Mouse (Mus musculus) midbrain, postnatal 0 days (tissue): ENCODE results near the gene Glb1l. TPM values are rescaled to one million over a fixed set of nuclear protein-coding genes. Genes with fewer than 3 reads are reported as not detected.

Source experiments
- ATAC-seq: fragments of 200-750 bp; cut with Nextera tagmentation; 2 replicates; pipeline ENCODE4 v1.8.0; 2017; ENCODE audit warnings: moderate number of reproducible peaks, mild to moderate bottlenecking, moderate TSS enrichment, moderate library complexity; ENCODE audit not compliant: low FRiP score
- DNase-seq: peaks from one replicate; pipeline ENCODE4 v3.0.0-alpha.2; 2015; ENCODE audit warnings: low spot score
- H3K27ac ChIP-seq: fragments of 300-500 bp; sonication (generic); 2 replicates; pipeline ENCODE4 v1.5.1; 2014; ENCODE audit warnings: low read depth, mild to moderate bottlenecking, low read length, mixed read lengths
- H3K27me3 ChIP-seq: fragments of 300-500 bp; sonication (generic); 2 replicates; pipeline ENCODE4 v1.6.1; 2014; ENCODE audit warnings: low read length, control low read depth, mixed read lengths; ENCODE audit not compliant: insufficient read depth
- H3K36me3 ChIP-seq: fragments of 300-500 bp; sonication (generic); 2 replicates; pipeline ENCODE4 v1.6.1; 2014; ENCODE audit warnings: low read length, control low read depth, mixed read lengths; ENCODE audit not compliant: insufficient read depth
- H3K4me1 ChIP-seq: fragments of 300-500 bp; sonication (generic); 2 replicates; pipeline ENCODE4 v1.6.1; 2014; ENCODE audit warnings: mild to moderate bottlenecking, control low read depth, antibody characterized with exemption, low read length, mixed read lengths; ENCODE audit not compliant: insufficient read depth
- H3K4me2 ChIP-seq: fragments of 300-500 bp; sonication (generic); 2 replicates; pipeline ENCODE4 v1.6.1; 2014; ENCODE audit warnings: low read depth, mild to moderate bottlenecking, low read length, mixed read lengths; ENCODE audit not compliant: poor library complexity, severe bottlenecking
- H3K4me3 ChIP-seq: fragments of 300-500 bp; sonication (generic); 2 replicates; pipeline ENCODE4 v1.5.1; 2014; ENCODE audit warnings: low read depth, mild to moderate bottlenecking, low read length, moderate library complexity
- H3K9ac ChIP-seq: fragments of 300-500 bp; sonication (generic); replicated peaks from 2 replicates; pipeline ENCODE4 v1.6.1; 2014; ENCODE audit warnings: mild to moderate bottlenecking, low read length, moderate library complexity, mixed read lengths; ENCODE audit not compliant: poor library complexity, severe bottlenecking
- H3K9me3 ChIP-seq: fragments of 300-500 bp; sonication (generic); 2 replicates; pipeline ENCODE4 v1.6.1; 2016; ENCODE audit warnings: low read length, control low read depth
- CTCF ChIP-seq: IDR thresholded peaks from 2 replicates; pipeline ENCODE4 v1.5.1; 2016; ENCODE audit warnings: antibody characterized with exemption, mild to moderate bottlenecking
- WGBS: fragments of 180-500 bp; shearing (Covaris S2); extraction: QIAGEN DNeasy Blood & Tissue Kit; methylation state at CpG from one replicate; pipeline ENCODE4 v1.1.7; 2014; 5-methylcytosine and 5-hydroxymethylcytosine counted together
- polyA plus RNA-seq: library from polyadenylated mRNA; unstranded; fragments of >200 nt; fragmentation: Nextera tagmentation; extraction: Ambion mirVana; gene quantifications from 2 replicates; pipeline ENCODE4 v1.2.1, GENCODE M21; 2015
- total RNA-seq: library from RNA; depleted of rRNA; stranded (reverse); fragments of >200 nt; gene quantifications from 2 replicates; pipeline ENCODE4 v1.2.3, GENCODE M21; 2014

Gene Glb1l
- total and polyA plus RNA-seq, 2 experiments from 2014 or later = 18.3 to 18.4 TPM

DNA sequence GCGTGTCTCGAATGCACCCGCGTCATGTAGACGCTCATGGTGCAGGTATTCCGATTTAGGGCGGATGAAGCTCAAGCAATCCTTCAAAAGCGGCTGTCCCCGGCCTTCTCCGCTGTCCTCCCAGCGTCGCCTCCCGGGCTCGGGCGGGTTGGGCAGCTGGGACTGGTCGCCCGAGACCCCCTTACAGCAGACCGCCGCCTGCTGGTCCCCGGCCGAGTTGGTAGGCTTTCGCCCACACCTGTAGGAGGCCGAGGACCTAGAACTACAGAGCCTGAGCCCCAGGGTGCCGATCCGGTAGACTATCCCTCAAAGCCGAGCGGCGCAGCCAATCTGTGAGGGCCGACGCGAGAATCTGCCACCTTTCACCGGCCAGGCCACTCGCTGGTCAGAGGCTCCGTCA lies 8.9 kb upstream of the Glb1l start, which contains the start of gene Tuba4a:
TSS of gene Tuba4a (minus strand) at position 335 of the 400 bp plus-strand sequence.
- Histone ChIP-seq H3K9ac (peak within 1 kb of the TSS; percentile 73), H3K4me2 (peak within 1 kb of the TSS; percentile 99), H3K36me3 (peaks cover 7% of the 10 kb centered on the region; the same call in 1 of the 2 replicates), H3K4me1 (0 out of 2 replicates have a peak, but pooled peaks cover 4% of the 10 kb centered on the region), H3K4me3 (peak within 1 kb of the TSS; percentile 61), H3K27ac (no peak within 1 kb of the TSS), H3K9me3 (no peaks in the 10 kb centered on the region), H3K27me3 (peaks cover 12% of the 10 kb centered on the region)
- 1% methylated on average over 31 of the region's 34 CpGs for WGBS
- ATAC-seq (peak; percentile 60), DNase-seq (peak; percentile 31)
- peak; percentile 39; the same call in 1 of the 2 replicates for TF ChIP-seq CTCF

DNA sequence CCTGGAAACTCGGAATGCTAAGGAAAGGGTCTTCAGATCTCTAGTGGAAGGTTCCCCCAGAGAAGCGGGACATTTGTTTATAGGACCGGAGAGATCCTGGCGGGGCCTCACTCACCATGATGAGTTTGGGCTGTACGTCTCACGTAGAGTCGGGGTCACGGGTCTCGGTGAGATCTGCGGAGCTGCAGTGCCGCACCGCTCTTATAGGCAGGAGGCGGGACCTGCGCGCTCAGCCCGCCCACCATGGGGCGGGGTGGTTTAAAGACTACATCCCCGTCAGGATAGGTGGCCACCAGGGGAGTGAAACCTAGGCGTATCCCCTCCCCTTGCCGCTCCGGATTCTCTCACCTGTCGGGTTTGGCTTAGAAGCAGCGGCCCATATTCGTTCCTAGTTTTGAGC lies 8.5 kb upstream of the Glb1l start:
- Histone ChIP-seq H3K9ac (peak overlapping the region; percentile 73), H3K9me3 (no peaks in the 10 kb centered on the region), H3K27ac (no peak overlapping the region), H3K4me3 (peak overlapping the region; percentile 61), H3K4me2 (peak overlapping the region; percentile 99), H3K27me3 (peaks cover 12% of the 10 kb centered on the region), H3K4me1 (0 out of 2 replicates have a peak, but pooled peaks cover 4% of the 10 kb centered on the region), H3K36me3 (peaks cover 11% of the 10 kb centered on the region; the same call in 1 of the 2 replicates)
- WGBS = 0% methylated on average over 24 of the region's 24 CpGs
- peak; percentile 45 for TF ChIP-seq CTCF
- ATAC-seq (peak; percentile 90), DNase-seq (peak; percentile 87)

DNA sequence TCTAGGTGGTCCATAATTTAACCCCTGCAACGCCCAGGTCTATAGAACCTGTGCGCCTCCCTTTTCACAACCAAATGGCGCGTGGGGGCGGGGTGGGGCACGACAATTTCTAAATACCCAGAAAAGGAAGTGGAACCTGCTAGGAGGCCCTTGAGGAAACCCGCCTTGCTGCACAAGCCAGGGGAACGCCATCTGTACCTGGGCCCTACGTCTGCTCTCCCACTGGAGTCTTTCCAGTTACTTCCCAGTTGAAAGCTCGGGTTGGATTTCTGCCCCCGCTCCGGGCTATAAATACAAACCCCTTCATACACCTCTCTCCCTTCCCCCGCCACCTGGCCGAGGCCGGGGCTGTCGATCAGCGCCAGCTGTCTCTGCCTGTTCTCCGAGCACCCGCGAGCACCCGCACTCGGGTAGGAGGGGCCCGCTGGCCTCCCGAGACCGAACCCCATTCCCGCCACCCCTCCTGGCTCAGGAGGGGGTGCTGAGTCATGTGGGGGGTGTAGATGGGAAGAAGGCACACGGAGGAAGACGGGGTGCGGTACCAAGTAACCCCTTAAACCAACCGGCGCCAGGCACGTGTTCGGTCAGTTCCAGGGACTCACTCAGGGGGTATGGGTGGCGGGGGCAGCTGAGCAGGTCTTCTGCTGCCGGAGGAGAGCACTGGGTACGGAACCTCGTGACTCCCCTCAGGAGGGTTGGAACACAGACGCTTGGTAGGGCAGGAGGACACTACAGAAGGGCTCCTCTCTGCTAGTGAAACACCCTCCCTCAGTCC lies 7.8 kb upstream of the Glb1l start:
- Histone ChIP-seq H3K27me3 (peaks cover 12% of the 10 kb centered on the region), H3K4me2 (peak overlapping the region; percentile 99), H3K27ac (no peak overlapping the region), H3K36me3 (peaks cover 18% of the 10 kb centered on the region), H3K4me3 (peak overlapping the region; percentile 61), H3K9me3 (no peaks in the 10 kb centered on the region), H3K9ac (peak overlapping the region; percentile 73), H3K4me1 (0 out of 2 replicates have a peak, but pooled peaks cover 4% of the 10 kb centered on the region)
- DNase-seq (no peak), ATAC-seq (peak; percentile 32; the same call in 1 of the 2 replicates)
- TF ChIP-seq CTCF = no peak
- 2% methylated on average over 38 of the region's 38 CpGs for WGBS

DNA sequence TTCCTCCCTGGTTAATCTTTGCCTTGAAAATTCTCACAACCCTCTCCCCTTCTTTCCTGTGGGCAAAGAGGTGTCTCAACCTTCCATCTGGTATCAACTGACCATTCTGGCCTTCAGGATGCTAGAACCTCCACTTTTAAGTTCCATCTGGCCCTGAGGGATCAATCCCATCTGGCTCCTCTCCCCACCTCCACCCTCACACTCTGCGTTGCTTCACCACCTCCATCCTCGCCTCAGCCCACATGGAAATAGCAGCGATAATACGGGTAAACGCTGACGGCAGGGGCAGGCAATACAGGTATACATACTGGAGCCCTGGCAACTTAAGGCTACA lies 7.2 kb upstream of the Glb1l start:
- no peaks in the 10 kb centered on the region for H3K9me3 ChIP-seq
- no peak for TF ChIP-seq CTCF
- DNase-seq (no peak), ATAC-seq (no peak)
- H3K27me3 ChIP-seq = peaks cover 12% of the 10 kb centered on the region
- H3K36me3 ChIP-seq = peaks cover 19% of the 10 kb centered on the region
- no peak overlapping the region for H3K27ac ChIP-seq
- peak overlapping the region; percentile 99 for H3K4me2 ChIP-seq
- WGBS = 5% methylated on average over 6 of the region's 6 CpGs
- 0 out of 2 replicates have a peak, but pooled peaks cover 4% of the 10 kb centered on the region for H3K4me1 ChIP-seq
- peak overlapping the region; percentile 61 for H3K4me3 ChIP-seq
- peak overlapping the region; percentile 73; the same call in 1 of the 2 replicates for H3K9ac ChIP-seq

DNA sequence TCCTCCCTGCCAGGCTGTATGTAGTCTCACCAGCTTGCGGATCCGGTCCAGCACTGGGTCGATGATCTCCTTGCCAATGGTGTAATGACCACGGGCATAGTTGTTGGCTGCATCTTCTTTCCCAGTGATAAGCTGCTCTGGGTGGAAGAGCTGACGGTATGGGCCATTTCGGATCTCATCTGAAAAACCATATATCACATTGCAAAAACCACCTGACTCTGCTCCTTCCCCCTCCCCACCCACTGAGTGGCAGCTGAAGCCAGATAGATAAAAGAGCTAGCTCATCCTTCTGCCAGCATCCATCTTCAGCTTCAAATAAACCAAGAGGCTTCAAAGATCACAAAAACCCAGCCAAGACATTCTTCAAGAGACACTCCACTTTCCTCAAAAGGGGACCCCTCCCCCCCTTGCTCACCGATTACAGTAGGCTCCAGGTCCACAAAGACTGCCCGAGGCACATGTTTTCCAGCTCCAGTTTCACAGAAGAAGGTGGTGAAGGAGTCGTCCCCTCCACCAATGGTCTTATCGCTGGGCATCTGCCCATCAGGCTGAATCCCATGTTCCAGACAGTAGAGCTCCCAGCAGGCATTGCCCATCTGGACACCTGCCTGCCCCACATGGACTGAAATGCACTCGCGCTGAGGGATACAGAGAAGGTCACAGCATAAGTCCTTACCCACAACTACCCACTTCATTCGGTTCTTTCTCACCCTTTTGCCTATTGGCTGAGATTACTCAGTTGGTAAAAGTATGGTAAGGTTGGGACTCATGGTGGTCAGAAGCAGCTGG lies 6.4 kb upstream of the Glb1l start:
- Histone ChIP-seq H3K36me3 (peaks cover 25% of the 10 kb centered on the region), H3K27me3 (peaks cover 12% of the 10 kb centered on the region), H3K4me2 (no peak overlapping the region), H3K4me1 (0 out of 2 replicates have a peak, but pooled peaks cover 4% of the 10 kb centered on the region), H3K27ac (no peak overlapping the region), H3K9ac (no peak overlapping the region), H3K9me3 (no peaks in the 10 kb centered on the region), H3K4me3 (no peak overlapping the region)
- ATAC-seq (no peak), DNase-seq (no peak)
- WGBS = 83% methylated on average over 13 of the region's 13 CpGs
- no peak for TF ChIP-seq CTCF
